Mouse (Mus musculus): ENCODE results near the gene Suv39h2. TPM values are rescaled to one million over a fixed set of nuclear protein-coding genes. Genes with fewer than 3 reads are reported as not detected.

Suv39h2 gene
- polyA plus RNA-seq, 1 experiment from 2014 or later, result 39.1 TPM

- no peak overlapping the region for H3K27ac ChIP-seq
- 94% methylated on average over 3 of the region's 3 CpGs for WGBS
- no peaks in the 10 kb centered on the region for H3K4me1 ChIP-seq
- H3K4me3 ChIP-seq, result no peak overlapping the region
- no peaks in the 10 kb centered on the region for H3K27me3 ChIP-seq (ENCODE audit: low read depth, poor library complexity, severe bottlenecking)
- H3K36me3 ChIP-seq, result peaks cover 59% of the 10 kb centered on the region
- H3K9me3 ChIP-seq (replicated peaks), result no peaks in the 10 kb centered on the region
- no peak for DNase-seq (ENCODE audit: low spot score)
These were observed 21.7 kb downstream of the Suv39h2 start for GRCm38 (mm10) chr2:3453096-3453495.

- no peaks in the 10 kb centered on the region for H3K4me1 ChIP-seq
- DNase-seq (ENCODE audit: low spot score), result no peak
- no peaks in the 10 kb centered on the region for H3K9me3 ChIP-seq (replicated peaks)
- H3K27me3 ChIP-seq (ENCODE audit: low read depth, poor library complexity, severe bottlenecking), result no peaks in the 10 kb centered on the region
- no peak overlapping the region for H3K4me3 ChIP-seq
- 67% methylated on average over 2 of the region's 2 CpGs for WGBS
- H3K36me3 ChIP-seq, result peaks cover 28% of the 10 kb centered on the region
- no peak overlapping the region for H3K27ac ChIP-seq
These were observed 25.4 kb downstream of the Suv39h2 start for GRCm38 (mm10) chr2:3449431-3449830.

- Histone ChIP-seq H3K27ac (no peak overlapping the region), H3K36me3 (peaks cover 7% of the 10 kb centered on the region; the same call in 1 of the 2 replicates), H3K4me1 (no peaks in the 10 kb centered on the region), H3K9me3 (replicated peaks) (no peaks in the 10 kb centered on the region), H3K4me3 (no peak overlapping the region), H3K27me3 (ENCODE audit: low read depth, poor library complexity, severe bottlenecking) (no peaks in the 10 kb centered on the region)
- WGBS, result 91% methylated on average over 4 of the region's 4 CpGs
- no peak for DNase-seq (ENCODE audit: low spot score)
These were observed 28.8 kb downstream of the Suv39h2 start for GRCm38 (mm10) chr2:3445984-3446383.

GRCm38 (mm10) chr2:3444206-3444605 lies 30.6 kb downstream of the Suv39h2 start:
- H3K9me3 ChIP-seq (replicated peaks), result no peaks in the 10 kb centered on the region
- H3K27me3 ChIP-seq (ENCODE audit: low read depth, poor library complexity, severe bottlenecking), result no peaks in the 10 kb centered on the region
- no peak for DNase-seq (ENCODE audit: low spot score)
- no peaks in the 10 kb centered on the region for H3K4me1 ChIP-seq
- no peak overlapping the region for H3K27ac ChIP-seq
- H3K4me3 ChIP-seq, result no peak overlapping the region
- WGBS, result 90% methylated on average over 7 of the region's 7 CpGs
- H3K36me3 ChIP-seq, result peaks cover 7% of the 10 kb centered on the region; the same call in 1 of the 2 replicates

GRCm38 (mm10) chr2:3437956-3438355 lies 36.9 kb downstream of the Suv39h2 start:
- Histone ChIP-seq H3K27ac (no peak overlapping the region), H3K4me1 (no peaks in the 10 kb centered on the region), H3K36me3 (no peaks in the 10 kb centered on the region), H3K4me3 (no peak overlapping the region), H3K27me3 (ENCODE audit: low read depth, poor library complexity, severe bottlenecking) (no peaks in the 10 kb centered on the region), H3K9me3 (replicated peaks) (no peaks in the 10 kb centered on the region)
- no peak for DNase-seq (ENCODE audit: low spot score)
- 61% methylated on average over 7 of the region's 7 CpGs for WGBS

GRCm38 (mm10) chr2:3435369-3436061 lies 39.3 kb downstream of the Suv39h2 start:
- H3K27me3 ChIP-seq (ENCODE audit: low read depth, poor library complexity, severe bottlenecking), result no peaks in the 10 kb centered on the region
- no peak overlapping the region for H3K27ac ChIP-seq
- WGBS, result 83% methylated on average over 6 of the region's 6 CpGs
- no peak for DNase-seq (ENCODE audit: low spot score)
- H3K9me3 ChIP-seq (replicated peaks), result no peaks in the 10 kb centered on the region
- no peak overlapping the region for H3K4me3 ChIP-seq
- no peaks in the 10 kb centered on the region for H3K36me3 ChIP-seq
- no peaks in the 10 kb centered on the region for H3K4me1 ChIP-seq

GRCm38 (mm10) chr2:3430956-3431355 lies 43.9 kb downstream of the Suv39h2 start:
- no peak overlapping the region for H3K4me3 ChIP-seq
- no peak for DNase-seq (ENCODE audit: low spot score)
- H3K27me3 ChIP-seq (ENCODE audit: low read depth, poor library complexity, severe bottlenecking), result no peaks in the 10 kb centered on the region
- no peak overlapping the region for H3K27ac ChIP-seq
- no peaks in the 10 kb centered on the region for H3K4me1 ChIP-seq
- H3K36me3 ChIP-seq, result no peaks in the 10 kb centered on the region
- WGBS, result 81% methylated on average over 9 of the region's 9 CpGs
- no peaks in the 10 kb centered on the region for H3K9me3 ChIP-seq (replicated peaks)

- Histone ChIP-seq H3K27ac (peak overlapping the region; percentile 12; the same call in 1 of the 2 replicates), H3K9me3 (replicated peaks) (no peaks in the 10 kb centered on the region), H3K4me3 (peak overlapping the region; percentile 64), H3K27me3 (ENCODE audit: low read depth, poor library complexity, severe bottlenecking) (no peaks in the 10 kb centered on the region), H3K36me3 (no peaks in the 10 kb centered on the region), H3K4me1 (peaks cover 12% of the 10 kb centered on the region; the same call in 1 of the 2 replicates)
- DNase-seq (ENCODE audit: low spot score), result no peak
- 13% methylated on average over 9 of the region's 10 CpGs for WGBS
These were observed 50.3 kb downstream of the Suv39h2 start for GRCm38 (mm10) chr2:3424579-3424910.

GRCm38 (mm10) chr2:3423841-3424578 lies 50.8 kb downstream of the Suv39h2 start, which contains the start of gene Dclre1c:
Dclre1c (plus strand) TSS chr2:3424131.
- Histone ChIP-seq H3K36me3 (no peaks in the 10 kb centered on the region), H3K27ac (peak within 1 kb of the TSS; percentile 12; the same call in 1 of the 2 replicates), H3K27me3 (ENCODE audit: low read depth, poor library complexity, severe bottlenecking) (no peaks in the 10 kb centered on the region), H3K4me1 (peaks cover 12% of the 10 kb centered on the region; the same call in 1 of the 2 replicates), H3K4me3 (peak within 1 kb of the TSS; percentile 64), H3K9me3 (replicated peaks) (no peaks in the 10 kb centered on the region)
- WGBS, result 2% methylated on average over 29 of the region's 29 CpGs
- peak; percentile 88 for DNase-seq (ENCODE audit: low spot score)

GRCm38 (mm10) chr2:3422548-3422947 lies 52.3 kb downstream of the Suv39h2 start, which contains the start of gene Meig1:
Meig1 (minus strand) TSS chr2:3422648.
- no peak within 1 kb of the TSS for H3K4me3 ChIP-seq
- no peak for DNase-seq (ENCODE audit: low spot score)

GRCm38 (mm10) chr2:3420157-3420556 lies 54.7 kb downstream of the Suv39h2 start:
- 81% methylated on average over 4 of the region's 4 CpGs for WGBS
- Histone ChIP-seq H3K36me3 (no peaks in the 10 kb centered on the region), H3K4me1 (peaks cover 19% of the 10 kb centered on the region; the same call in 1 of the 2 replicates), H3K9me3 (replicated peaks) (no peaks in the 10 kb centered on the region), H3K27me3 (ENCODE audit: low read depth, poor library complexity, severe bottlenecking) (peaks cover 19% of the 10 kb centered on the region; the same call in 1 of the 2 replicates), H3K27ac (no peak overlapping the region), H3K4me3 (no peak overlapping the region)
- no peak for DNase-seq (ENCODE audit: low spot score)

More at GRCm38 (mm10) chr2:3422548-3422947, 52.3 kb downstream of the Suv39h2 start, which contains the start of gene Meig1:
- Histone ChIP-seq H3K36me3 (no peaks in the 10 kb centered on the region), H3K27me3 (ENCODE audit: low read depth, poor library complexity, severe bottlenecking) (peaks cover 9% of the 10 kb centered on the region; the same call in 1 of the 2 replicates), H3K4me1 (peaks cover 19% of the 10 kb centered on the region; the same call in 1 of the 2 replicates), H3K27ac (no peak within 1 kb of the TSS), H3K9me3 (replicated peaks) (no peaks in the 10 kb centered on the region)
- WGBS, result 67% methylated on average over 3 of the region's 3 CpGs

GRCm38 (mm10) chr2:3418883-3419431 lies 55.9 kb downstream of the Suv39h2 start:
- peak; percentile 95 for DNase-seq (ENCODE audit: low spot score)
- peaks cover 19% of the 10 kb centered on the region; the same call in 1 of the 2 replicates for H3K27me3 ChIP-seq (ENCODE audit: low read depth, poor library complexity, severe bottlenecking)
- peaks cover 10% of the 10 kb centered on the region; the same call in 1 of the 2 replicates for H3K4me1 ChIP-seq
- H3K4me3 ChIP-seq, result peak overlapping the region; percentile 57
- peak overlapping the region; percentile 50; the same call in 1 of the 2 replicates for H3K27ac ChIP-seq
- no peaks in the 10 kb centered on the region for H3K36me3 ChIP-seq
- 2% methylated on average over 38 of the region's 38 CpGs for WGBS
- H3K9me3 ChIP-seq (replicated peaks), result no peaks in the 10 kb centered on the region
